Mouse (Mus musculus) lung, postnatal 10 days (tissue): ENCODE measurements around the gene Ank3.
A peak's percentile ranks its signal among the peaks of the same experiment; 100 is the strongest.

Experiments used
- DNase-seq: peaks from one replicate; pipeline ENCODE4 v3.0.0; 2021

The Ank3 gene

DNA sequence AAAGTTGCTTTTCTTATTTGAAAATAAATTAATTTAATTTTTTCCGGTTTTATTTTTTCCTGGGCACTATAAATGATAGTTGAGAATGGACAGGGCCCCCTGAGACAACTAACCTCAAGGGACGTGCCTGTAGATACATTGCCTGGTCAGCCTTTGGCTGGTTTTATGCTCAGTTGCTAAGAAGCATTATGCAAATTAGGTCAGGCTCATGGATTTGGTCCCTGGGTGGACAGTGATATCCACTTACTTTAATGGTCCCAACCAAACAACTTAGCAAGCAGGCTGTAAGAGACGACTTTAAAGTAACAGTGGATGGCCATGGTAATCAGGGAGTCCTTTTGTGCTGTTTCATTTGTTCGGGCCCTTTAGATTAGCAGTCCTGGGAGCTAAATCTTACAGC, 392.0 kb downstream of the Ank3 start:
- DNase-seq, result no peak

DNA sequence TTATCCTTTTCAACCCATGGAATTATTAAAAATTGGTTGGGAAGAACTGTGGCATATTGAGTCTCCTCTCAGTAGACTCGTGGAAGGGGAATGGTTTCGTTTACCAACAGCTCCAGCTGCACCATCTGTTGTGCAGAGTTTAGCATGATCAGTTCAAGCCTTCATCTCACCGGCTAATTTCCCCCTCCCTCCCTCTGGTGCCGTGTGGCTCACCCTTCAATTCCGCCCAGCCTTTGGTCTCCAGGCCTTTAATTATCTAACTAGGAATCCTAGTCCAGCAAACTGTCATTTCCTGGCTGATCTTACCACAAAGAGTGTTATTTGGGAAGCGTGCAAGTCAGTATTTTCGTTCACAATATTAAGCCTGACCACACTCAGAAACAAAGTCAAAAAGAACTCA, 393.4 kb downstream of the Ank3 start:
- DNase-seq, result no peak

DNA sequence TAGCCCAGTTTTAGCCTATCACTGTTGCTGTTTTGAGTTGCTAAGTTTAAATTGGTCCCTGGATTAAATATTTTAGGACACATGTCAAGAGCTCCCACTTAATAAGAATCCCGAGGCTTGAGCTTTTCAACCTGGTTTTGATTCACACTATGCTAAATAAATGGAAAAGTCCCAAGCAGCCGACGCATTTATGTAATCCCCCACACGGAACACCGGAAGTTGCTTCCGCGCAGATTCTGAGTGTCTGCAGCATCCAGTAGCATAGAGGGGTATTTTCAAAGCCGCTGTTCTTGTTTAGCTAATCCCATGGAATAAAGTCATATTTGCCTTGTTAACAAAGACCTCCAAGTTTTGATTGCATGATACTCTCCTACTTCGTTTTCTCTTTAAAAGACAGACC, 393.8 kb downstream of the Ank3 start:
- no peak for DNase-seq

DNA sequence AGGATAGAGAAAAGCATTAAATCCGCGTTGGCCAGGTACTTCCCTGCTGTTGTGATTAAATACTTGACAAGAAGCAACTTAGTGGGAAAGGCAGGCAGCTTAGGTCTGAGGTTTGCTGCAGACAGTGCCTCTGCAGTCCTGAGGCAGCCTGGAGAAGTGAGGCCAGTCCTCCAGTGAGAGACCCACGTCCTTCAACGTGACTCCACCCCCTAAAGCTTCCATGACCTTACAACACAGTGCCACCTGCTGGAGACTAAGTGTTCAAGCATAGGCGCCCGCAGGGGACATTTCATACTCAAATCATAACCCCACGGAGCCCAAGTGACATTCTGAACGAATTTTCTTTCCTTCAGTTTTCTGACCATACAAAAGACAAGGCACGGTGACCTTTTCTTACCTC, 394.5 kb downstream of the Ank3 start:
- DNase-seq, result peak; percentile 71

- no peak for DNase-seq
These were observed 397.1 kb downstream of the Ank3 start for GRCm38 (mm10) chr10:69795656-69796055.

DNA sequence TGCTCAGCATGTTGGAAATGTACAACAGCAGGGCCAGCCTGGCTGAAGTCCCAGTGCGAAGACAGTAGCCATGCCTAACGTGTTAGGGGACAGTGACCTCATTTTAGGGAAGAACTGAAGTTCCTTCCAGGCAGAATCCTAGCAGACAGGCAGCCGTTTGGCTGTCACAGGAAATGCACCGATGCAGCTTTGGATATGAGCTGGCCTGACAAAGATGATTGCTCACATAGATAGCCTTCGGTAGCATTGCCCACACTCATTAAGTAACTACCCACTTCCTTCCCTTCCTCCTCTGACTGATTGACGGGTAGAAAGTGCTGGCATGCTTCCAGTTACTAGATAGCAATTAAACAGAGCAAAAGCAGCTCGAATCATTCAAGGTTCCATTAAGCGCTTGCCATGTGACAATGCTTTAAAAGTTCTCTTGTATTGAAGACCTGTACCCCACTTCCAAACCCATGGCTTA, 397.9 kb downstream of the Ank3 start:
- no peak for DNase-seq

GRCm38 (mm10) chr10:69803135-69803756, 404.7 kb downstream of the Ank3 start:
- DNase-seq, result no peak

DNA sequence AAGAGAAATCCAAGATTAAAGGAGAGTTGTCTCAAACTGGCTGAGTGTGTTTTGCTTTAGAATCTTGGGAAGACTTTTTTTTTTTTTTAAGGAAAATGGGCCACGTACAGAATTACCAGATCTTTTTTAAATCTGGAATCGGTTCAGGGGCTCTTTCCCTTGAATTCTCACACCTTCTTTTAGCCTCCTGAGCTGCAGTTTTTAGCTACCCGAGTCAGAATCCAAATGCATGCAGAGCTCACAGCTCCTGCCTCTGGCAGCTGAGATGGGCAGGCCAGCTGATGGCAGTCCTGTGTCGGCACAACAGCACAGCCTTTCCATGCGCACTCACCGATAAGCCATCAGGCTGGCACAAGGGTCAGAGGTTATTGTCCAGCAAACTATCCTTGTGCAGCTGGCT, 406.0 kb downstream of the Ank3 start:
- DNase-seq, result no peak

DNA sequence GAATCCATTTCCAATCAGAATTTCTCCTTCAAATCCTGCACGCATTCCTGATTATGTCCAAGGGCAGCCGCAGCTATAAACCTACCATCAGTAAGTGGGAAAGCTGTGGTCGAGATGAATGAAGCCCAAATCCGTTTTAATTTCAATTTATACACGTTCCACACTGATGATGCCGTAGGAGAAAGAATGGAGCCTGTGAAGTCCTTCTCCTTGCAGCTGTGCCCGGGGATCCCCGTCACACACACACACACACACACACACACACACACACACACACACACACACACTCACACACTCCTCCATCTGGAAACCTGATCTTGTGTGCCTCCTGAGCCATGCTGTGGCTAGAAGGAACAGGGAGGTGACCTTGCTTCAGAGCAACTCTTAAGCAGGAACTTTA, 412.2 kb downstream of the Ank3 start:
- no peak for DNase-seq

- no peak for DNase-seq
These were observed 415.4 kb downstream of the Ank3 start for GRCm38 (mm10) chr10:69813823-69814522.

DNA sequence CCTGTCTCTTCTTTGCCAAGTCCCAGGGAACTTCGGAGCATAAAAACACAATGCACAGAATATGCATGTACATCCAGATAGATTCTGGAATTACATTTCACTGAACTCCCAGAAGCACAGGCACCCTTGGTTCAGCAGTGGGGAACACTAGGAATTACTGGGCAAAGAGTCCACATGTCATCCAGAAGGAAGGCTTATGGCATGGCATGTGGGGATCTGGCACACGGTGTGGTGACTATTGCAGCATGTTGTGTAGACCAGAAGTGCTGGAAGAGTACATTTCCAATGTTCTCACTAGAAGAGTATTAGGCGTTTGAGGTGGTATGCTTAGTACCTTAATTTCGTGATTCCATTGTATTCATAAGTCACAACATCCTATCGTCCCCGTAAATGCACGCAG, 422.7 kb downstream of the Ank3 start:
- DNase-seq, result no peak

DNA sequence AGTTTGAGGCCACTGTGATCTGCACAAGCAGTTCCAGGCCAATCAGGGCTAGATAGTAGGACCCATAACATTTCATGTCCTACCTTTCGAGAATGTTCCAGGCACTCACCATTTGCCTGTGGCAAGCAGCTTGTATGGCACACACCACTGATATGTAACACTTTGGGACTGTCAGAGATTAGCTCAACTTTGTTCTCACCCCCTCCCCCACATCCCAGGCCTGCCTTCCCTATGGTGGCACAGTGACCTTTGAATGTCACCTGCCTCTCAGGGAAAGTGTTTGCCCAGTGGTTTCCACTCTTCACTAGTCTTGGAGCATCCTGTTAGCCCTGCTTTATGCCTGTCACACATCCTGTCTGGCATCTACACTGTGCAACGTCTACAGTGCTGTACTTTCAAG, 430.2 kb downstream of the Ank3 start:
- no peak for DNase-seq

DNA sequence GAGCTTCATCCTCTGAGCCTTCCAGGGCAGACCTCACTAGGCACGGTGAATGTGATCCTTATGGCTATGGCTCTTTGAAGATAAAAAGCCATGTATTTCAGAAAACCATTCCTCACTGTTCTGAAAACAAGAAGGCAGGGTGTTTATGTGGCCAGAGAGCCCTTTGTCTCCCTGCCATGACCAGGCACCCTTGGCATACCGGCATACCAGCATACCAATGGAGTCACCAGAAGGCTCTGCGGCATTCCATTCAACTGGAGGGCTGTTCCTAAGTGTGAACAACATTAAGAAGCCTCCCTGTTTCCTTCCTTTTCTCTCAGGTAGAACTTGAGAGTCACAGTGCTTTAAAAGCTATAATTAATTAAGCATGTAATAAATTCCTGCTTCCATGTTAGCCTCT, 430.7 kb downstream of the Ank3 start:
- DNase-seq, result peak; percentile 17

GRCm38 (mm10) chr10:69831568-69831967, 433.0 kb downstream of the Ank3 start:
- DNase-seq, result no peak

DNA sequence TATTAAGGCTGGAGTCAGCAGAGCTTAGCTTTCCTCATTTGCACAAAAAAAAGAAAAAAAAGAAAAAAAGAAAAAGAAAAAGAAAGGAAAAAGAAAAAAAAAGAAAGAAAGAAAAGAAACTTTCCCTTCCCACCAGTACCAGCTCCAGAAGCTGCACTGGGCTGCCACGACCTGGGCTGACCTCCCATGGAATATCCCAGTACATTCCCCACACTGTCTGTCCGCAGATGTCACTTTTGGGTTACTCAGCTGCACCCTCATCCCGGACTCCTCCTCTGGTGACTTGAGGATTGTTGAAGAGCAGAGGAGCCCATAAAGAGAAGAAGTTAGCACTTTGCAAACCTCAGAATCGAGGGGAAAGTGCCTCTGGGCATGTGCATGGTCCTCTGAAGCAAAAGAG, 433.7 kb downstream of the Ank3 start:
- peak; percentile 27 for DNase-seq

DNA sequence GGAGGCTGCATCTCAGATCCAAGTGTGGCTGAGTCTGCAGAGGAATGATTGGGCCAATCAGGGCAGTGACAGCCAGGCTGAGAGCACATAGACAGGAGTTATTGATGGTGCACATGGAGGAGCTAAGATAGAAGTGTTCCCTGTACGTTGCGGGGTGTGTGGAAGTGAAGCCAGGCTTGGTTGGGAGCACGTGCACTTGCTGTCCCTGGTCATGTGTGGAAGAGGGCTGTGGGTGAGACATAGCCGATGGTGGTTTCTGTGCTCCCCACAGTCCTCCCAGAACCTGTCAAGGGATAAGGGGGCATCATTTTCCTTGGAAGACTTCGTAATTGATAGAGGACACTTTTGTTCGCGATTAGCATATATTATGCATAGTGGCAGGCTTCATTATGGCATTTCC, 434.2 kb downstream of the Ank3 start:
- DNase-seq, result no peak

DNA sequence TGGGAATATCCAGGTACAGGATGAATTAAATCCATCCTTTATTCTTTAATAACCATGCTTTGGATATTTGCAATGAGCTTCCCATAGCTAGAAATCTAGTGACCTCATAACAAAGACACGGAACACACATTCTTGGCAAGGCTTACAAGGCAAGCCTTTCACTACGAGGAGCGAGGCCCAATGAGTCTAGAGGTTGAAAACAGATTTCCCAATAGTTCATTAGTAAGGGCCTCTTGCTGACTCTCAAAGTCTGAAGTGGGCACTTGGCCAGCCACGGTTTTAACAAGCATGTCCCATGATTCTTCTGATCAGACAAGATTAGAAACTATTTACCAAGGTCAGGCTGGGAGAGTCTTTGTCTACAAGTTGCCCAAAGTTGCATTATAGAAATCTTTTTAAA, 436.1 kb downstream of the Ank3 start:
- DNase-seq, result peak; percentile 76

GRCm38 (mm10) chr10:69845749-69846148, 447.2 kb downstream of the Ank3 start:
- peak; percentile 59 for DNase-seq

- no peak for DNase-seq
These were observed 454.0 kb downstream of the Ank3 start for GRCm38 (mm10) chr10:69852366-69853091.

GRCm38 (mm10) chr10:69854587-69855185, 456.1 kb downstream of the Ank3 start:
- DNase-seq, result no peak

DNA sequence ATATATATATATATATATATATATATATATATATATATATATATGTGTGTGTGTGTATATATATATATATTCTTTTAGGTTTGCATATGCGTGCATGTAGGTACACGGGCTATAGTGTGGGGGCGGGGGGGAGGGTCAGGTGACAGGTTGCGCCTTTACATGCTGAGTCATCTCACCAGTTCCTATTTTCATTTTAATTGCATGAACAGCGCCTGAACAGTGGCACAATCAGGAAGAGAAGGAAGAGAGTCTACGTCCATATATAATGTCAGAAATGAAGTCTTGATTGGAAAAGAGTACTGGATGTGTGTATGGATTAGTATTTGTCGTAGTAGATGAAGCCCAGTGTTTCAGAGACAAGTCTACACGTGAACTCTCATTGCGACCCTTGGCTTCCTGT, 459.4 kb downstream of the Ank3 start:
- no peak for DNase-seq

DNA sequence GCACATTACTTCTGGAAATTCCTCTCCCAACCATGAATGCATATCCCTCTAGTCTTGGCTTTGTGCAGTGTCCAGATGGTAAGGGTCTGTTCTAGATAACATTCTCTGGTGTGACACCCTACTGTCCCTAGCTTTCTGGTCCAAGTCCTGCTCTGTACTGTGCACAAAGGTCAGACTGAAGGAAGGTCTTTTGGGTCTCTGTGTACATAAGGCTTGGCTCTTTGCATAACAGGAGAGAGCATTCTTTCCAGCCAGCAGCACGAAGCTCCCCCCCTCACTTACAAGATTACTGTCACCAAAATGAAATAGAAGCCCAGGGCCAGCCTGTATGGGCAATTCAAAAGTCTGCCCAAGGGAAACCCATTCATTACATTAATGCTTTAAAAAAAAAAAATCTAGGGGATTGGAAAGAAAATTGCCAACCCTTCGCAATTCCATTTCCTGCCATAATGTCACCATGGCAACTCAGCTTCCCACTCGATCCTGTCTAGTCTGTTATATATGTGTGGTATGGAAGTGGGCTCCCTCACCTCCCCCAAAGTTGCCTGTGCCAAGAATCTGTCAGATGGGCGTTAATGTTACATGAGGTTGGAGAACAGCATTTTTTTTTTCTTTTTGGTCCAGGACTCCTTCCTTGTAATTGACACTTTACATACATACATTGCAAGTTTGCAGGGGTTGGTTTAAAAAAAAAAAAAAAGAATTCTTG, 460.5 kb downstream of the Ank3 start:
- no peak for DNase-seq

DNA sequence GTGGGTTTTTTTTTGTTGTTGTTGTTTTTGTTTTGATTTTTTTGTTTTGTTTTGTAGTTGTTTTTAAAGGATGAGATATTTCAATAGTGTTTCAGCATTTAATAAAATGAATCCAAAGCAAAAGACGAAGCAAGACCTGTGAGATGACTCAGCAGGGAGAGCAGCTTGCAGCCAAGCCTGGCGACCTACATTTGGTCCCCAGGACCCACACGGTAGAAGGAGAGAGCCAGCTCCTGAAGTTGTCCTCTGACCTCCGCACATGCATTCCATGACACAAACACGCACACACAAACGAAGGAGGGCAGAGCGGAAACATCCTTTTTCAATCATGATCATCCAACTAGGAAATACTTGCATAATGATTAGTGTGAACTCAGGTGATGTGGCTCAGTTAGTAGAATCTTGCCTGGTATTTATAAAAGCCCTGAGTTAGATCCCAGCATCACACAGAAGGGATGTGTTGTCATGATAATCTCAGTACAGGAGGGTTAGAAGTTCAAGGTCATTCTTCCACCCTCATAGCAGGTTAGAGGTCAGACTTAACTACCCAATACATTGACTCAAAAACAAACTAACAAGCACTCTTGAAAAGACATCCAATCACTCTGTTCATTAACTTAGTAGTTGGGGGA, 461.4 kb downstream of the Ank3 start:
- DNase-seq, result no peak
